Mouse (Mus musculus) heart, embryonic 11.5 days (tissue): Measurements from ENCODE around the gene Cdk4. TPM values are rescaled to one million over a fixed set of nuclear protein-coding genes. Genes with fewer than 3 reads are reported as not detected.

Source experiments
- ATAC-seq: fragments of 200-750 bp; cut with Nextera tagmentation; replicated peaks from 2 replicates; pipeline ENCODE4 v1.8.0; 2017; ENCODE audit warnings: moderate library complexity; ENCODE audit not compliant: insufficient number of reproducible peaks, low FRiP score, low TSS enrichment
- H3K27ac ChIP-seq: fragments of 300-500 bp; sonication (generic); 2 replicates; pipeline ENCODE4 v1.5.1; 2014; ENCODE audit warnings: mild to moderate bottlenecking, low read depth, low read length
- H3K27me3 ChIP-seq: fragments of 300-500 bp; sonication (generic); 2 replicates; pipeline ENCODE4 v1.6.1; 2014; ENCODE audit warnings: mild to moderate bottlenecking, low read length, mixed read lengths; ENCODE audit not compliant: control insufficient read depth, insufficient read depth
- H3K36me3 ChIP-seq: fragments of 300-500 bp; sonication (generic); 2 replicates; pipeline ENCODE4 v1.6.1; 2014; ENCODE audit warnings: mild to moderate bottlenecking, low read length, moderate library complexity, mixed read lengths; ENCODE audit not compliant: control insufficient read depth, insufficient read depth
- H3K4me1 ChIP-seq: fragments of 300-500 bp; sonication (generic); 2 replicates; pipeline ENCODE4 v1.6.1; 2014; ENCODE audit warnings: low read length; ENCODE audit not compliant: control insufficient read depth, insufficient read depth
- H3K4me2 ChIP-seq: fragments of 300-500 bp; sonication (generic); 2 replicates; pipeline ENCODE4 v1.6.1; 2014; ENCODE audit warnings: mild to moderate bottlenecking, moderate library complexity
- H3K4me3 ChIP-seq: fragments of 300-500 bp; sonication (generic); 2 replicates; pipeline ENCODE4 v1.5.1; 2014; ENCODE audit warnings: low read depth, low read length
- H3K9ac ChIP-seq: fragments of 300-500 bp; sonication (generic); 2 replicates; pipeline ENCODE4 v1.6.1; 2014; ENCODE audit warnings: mild to moderate bottlenecking, low read depth, low read length, moderate library complexity
- H3K9me3 ChIP-seq: fragments of 300-500 bp; sonication (generic); replicated peaks from 2 replicates; pipeline ENCODE4 v1.6.1; 2016; ENCODE audit warnings: low read length; ENCODE audit not compliant: control insufficient read depth
- WGBS: fragments of 180-500 bp; shearing (Covaris S2); extraction: QIAGEN DNeasy Blood & Tissue Kit; methylation state at CpG from one replicate; pipeline ENCODE4 v1.1.7; 2014; ENCODE audit not compliant: insufficient replicate concordance; 5-methylcytosine and 5-hydroxymethylcytosine counted together
- polyA plus RNA-seq: library from polyadenylated mRNA; unstranded; fragments of >200 nt; fragmentation: Nextera tagmentation; extraction: Ambion mirVana; gene quantifications from 2 replicates; pipeline ENCODE4 v1.2.1, GENCODE M21; 2014

The Cdk4 gene
- polyA plus RNA-seq, 1 experiment from 2014 or later: 1,452 TPM

GRCm38 (mm10) chr10:127049395-127050118, 13.8 kb upstream of the Cdk4 start:
- H3K36me3 ChIP-seq: peaks cover 3% of the 10 kb centered on the region; the same call in 1 of the 2 replicates
- peak overlapping the region; percentile 34 for H3K4me2 ChIP-seq
- no peak overlapping the region for H3K27ac ChIP-seq
- H3K9ac ChIP-seq: no peak overlapping the region
- no peaks in the 10 kb centered on the region for H3K9me3 ChIP-seq
- H3K4me3 ChIP-seq: peak overlapping the region; percentile 25
- WGBS: 3% methylated on average over 29 of the region's 29 CpGs
- peaks cover 58% of the 10 kb centered on the region for H3K27me3 ChIP-seq
- peaks cover 18% of the 10 kb centered on the region for H3K4me1 ChIP-seq
- ATAC-seq: no peak

GRCm38 (mm10) chr10:127050119-127050474, 13.2 kb upstream of the Cdk4 start:
- Histone ChIP-seq H3K9ac (no peak overlapping the region), H3K4me3 (peak overlapping the region; percentile 10; the same call in 1 of the 2 replicates), H3K27me3 (peaks cover 58% of the 10 kb centered on the region), H3K27ac (no peak overlapping the region), H3K36me3 (no peaks in the 10 kb centered on the region; the same call in 1 of the 2 replicates), H3K4me1 (peaks cover 18% of the 10 kb centered on the region), H3K4me2 (no peak overlapping the region; the same call in 1 of the 2 replicates), H3K9me3 (no peaks in the 10 kb centered on the region)
- 16% methylated on average over 10 of the region's 10 CpGs for WGBS
- ATAC-seq: no peak

- Histone ChIP-seq H3K9ac (no peak overlapping the region), H3K36me3 (no peaks in the 10 kb centered on the region), H3K27ac (no peak overlapping the region), H3K9me3 (no peaks in the 10 kb centered on the region), H3K4me1 (peaks cover 14% of the 10 kb centered on the region), H3K4me3 (no peak overlapping the region), H3K27me3 (peaks cover 56% of the 10 kb centered on the region), H3K4me2 (no peak overlapping the region)
- WGBS: 48% methylated on average over 4 of the region's 4 CpGs
- no peak for ATAC-seq
These were observed 8.7 kb upstream of the Cdk4 start for GRCm38 (mm10) chr10:127054646-127055045.

GRCm38 (mm10) chr10:127055406-127055805, 7.9 kb upstream of the Cdk4 start:
- no peak for ATAC-seq
- H3K4me2 ChIP-seq: no peak overlapping the region
- no peak overlapping the region for H3K4me3 ChIP-seq
- WGBS: 79% methylated on average over 8 of the region's 8 CpGs
- no peak overlapping the region for H3K9ac ChIP-seq
- H3K27me3 ChIP-seq: peaks cover 56% of the 10 kb centered on the region
- no peaks in the 10 kb centered on the region for H3K36me3 ChIP-seq
- H3K9me3 ChIP-seq: no peaks in the 10 kb centered on the region
- H3K27ac ChIP-seq: no peak overlapping the region
- H3K4me1 ChIP-seq: peaks cover 11% of the 10 kb centered on the region

- peaks cover 56% of the 10 kb centered on the region for H3K27me3 ChIP-seq
- no peak overlapping the region for H3K9ac ChIP-seq
- WGBS: 77% methylated on average over 20 of the region's 20 CpGs
- H3K4me3 ChIP-seq: no peak overlapping the region
- H3K4me1 ChIP-seq: peaks cover 6% of the 10 kb centered on the region
- no peak overlapping the region for H3K4me2 ChIP-seq
- H3K27ac ChIP-seq: no peak overlapping the region
- no peak for ATAC-seq
- no peaks in the 10 kb centered on the region for H3K36me3 ChIP-seq
- no peaks in the 10 kb centered on the region for H3K9me3 ChIP-seq
These were observed 6.8 kb upstream of the Cdk4 start for GRCm38 (mm10) chr10:127056490-127056889.

- Histone ChIP-seq H3K4me1 (peaks cover 6% of the 10 kb centered on the region), H3K36me3 (no peaks in the 10 kb centered on the region), H3K27ac (no peak overlapping the region), H3K9me3 (no peaks in the 10 kb centered on the region), H3K4me2 (peak overlapping the region; percentile 100; the same call in 1 of the 2 replicates), H3K4me3 (no peak overlapping the region), H3K27me3 (peaks cover 45% of the 10 kb centered on the region), H3K9ac (no peak overlapping the region)
- no peak for ATAC-seq
- 2% methylated on average over 9 of the region's 9 CpGs for WGBS
These were observed 5.2 kb upstream of the Cdk4 start for GRCm38 (mm10) chr10:127058161-127058560.

- WGBS: 15% methylated on average over 8 of the region's 8 CpGs
- peak overlapping the region; percentile 100 for H3K4me2 ChIP-seq
- H3K27ac ChIP-seq: no peak overlapping the region
- ATAC-seq: no peak
- no peaks in the 10 kb centered on the region for H3K36me3 ChIP-seq
- no peak overlapping the region for H3K9ac ChIP-seq
- H3K4me3 ChIP-seq: peak overlapping the region; percentile 84
- peaks cover 6% of the 10 kb centered on the region for H3K4me1 ChIP-seq
- peaks cover 45% of the 10 kb centered on the region for H3K27me3 ChIP-seq
- H3K9me3 ChIP-seq: no peaks in the 10 kb centered on the region
These were observed 4.6 kb upstream of the Cdk4 start for GRCm38 (mm10) chr10:127058708-127059107.

GRCm38 (mm10) chr10:127059174-127059967, 4.0 kb upstream of the Cdk4 start:
- Histone ChIP-seq H3K4me3 (peak overlapping the region; percentile 84), H3K27ac (no peak overlapping the region), H3K4me1 (peaks cover 6% of the 10 kb centered on the region), H3K9me3 (no peaks in the 10 kb centered on the region), H3K27me3 (peaks cover 45% of the 10 kb centered on the region), H3K36me3 (no peaks in the 10 kb centered on the region), H3K9ac (peak overlapping the region; percentile 72), H3K4me2 (peak overlapping the region; percentile 100)
- no peak for ATAC-seq
- WGBS: under 1% methylated on average over 43 of the region's 92 CpGs
